Mouse (Mus musculus): ENCODE measurements around the gene Best1. TPM values are rescaled to one million over a fixed set of nuclear protein-coding genes. Genes with fewer than 3 reads are reported as not detected.

The Best1 gene
- polyA plus RNA-seq, 1 experiment from 2014 or later: 0.61 TPM

DNA sequence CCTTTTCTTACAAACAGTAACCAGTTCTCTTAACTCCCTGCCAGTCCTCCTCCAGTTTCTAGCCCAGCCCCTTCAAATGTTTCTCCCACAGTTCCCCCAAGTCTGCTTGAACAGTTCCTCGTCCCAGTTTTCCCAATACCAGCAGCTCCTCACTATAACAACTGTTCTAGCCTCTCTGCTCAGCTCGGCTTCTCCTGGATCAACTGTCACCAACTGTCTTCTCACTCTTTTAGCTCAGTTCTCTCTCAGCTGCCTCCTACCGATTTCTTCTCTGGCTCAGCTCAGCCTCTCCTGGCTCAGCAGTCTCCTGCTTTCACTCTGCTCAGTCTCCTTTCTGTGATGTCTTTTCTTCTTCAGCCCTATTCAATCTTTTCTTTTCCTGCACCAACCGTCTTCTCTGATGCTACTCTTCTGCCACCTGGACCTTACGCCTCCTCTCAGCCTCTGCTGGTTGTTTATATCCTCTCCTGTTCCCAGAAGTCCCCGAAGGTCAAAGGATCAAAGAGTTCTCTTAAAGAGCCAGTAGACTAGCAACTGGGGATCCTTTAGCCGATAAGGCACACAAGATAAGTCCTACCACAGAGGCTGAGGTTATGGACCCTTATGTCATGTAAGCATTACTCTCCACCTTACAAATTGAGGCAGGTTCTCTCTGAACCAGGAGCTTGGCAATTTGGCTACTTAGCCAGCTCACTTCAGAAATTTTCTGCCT lies 37.1 kb downstream of the Best1 start:
- 20% methylated on average over 7 of the region's 7 CpGs for WGBS

DNA sequence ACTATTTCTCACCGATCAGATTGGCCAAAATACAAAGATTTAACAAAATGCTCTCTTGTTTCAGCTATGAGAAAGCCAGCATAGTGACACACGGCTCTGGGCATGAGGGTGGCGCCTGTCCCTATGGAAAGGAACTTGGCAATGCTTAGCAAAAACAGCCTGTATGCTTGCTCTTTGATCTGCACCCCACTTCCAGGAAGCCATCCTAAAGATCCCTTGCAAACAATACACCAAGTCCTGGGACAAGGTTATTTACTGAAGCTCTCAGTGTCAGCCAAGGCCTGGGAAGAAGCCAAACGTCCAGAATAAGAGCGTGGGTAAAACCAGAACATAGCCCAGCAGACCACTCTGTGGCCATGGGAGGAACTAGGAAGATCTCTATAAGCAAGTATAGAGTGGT lies 40.7 kb downstream of the Best1 start:
- Histone ChIP-seq H3K9ac (ENCODE audit: low read depth, low read length) (no peak overlapping the region), H3K4me2 (replicated peaks; ENCODE audit: low read depth) (no peak overlapping the region), H3K4me3 (ENCODE audit: low read depth, low read length) (no peak overlapping the region), H3K4me1 (replicated peaks; ENCODE audit: control insufficient read depth, insufficient read depth, low read length) (peaks cover 8% of the 10 kb centered on the region; the same call in 1 of the 2 replicates), H3K27me3 (replicated peaks; ENCODE audit: control insufficient read depth, insufficient read depth, low read length) (no peaks in the 10 kb centered on the region), H3K36me3 (ENCODE audit: control insufficient read depth, insufficient read depth) (no peaks in the 10 kb centered on the region), H3K27ac (ENCODE audit: low read depth, low read length) (no peak overlapping the region), H3K9me3 (ENCODE audit: control insufficient read depth) (no peaks in the 10 kb centered on the region)
- ATAC-seq: no peak
- no peak for TF ChIP-seq CTCF (IDR thresholded peaks at IDR 0.05; ENCODE audit: low read depth)
- 71% methylated on average over 5 of the region's 5 CpGs for WGBS

More for the DNA sequence above, 37.1 kb downstream of the Best1 start:
- no peak for ATAC-seq
- Histone ChIP-seq H3K4me1 (replicated peaks; ENCODE audit: control insufficient read depth, insufficient read depth, low read length) (peaks cover 12% of the 10 kb centered on the region; the same call in 1 of the 2 replicates), H3K9ac (ENCODE audit: low read depth, low read length) (no peak overlapping the region), H3K27me3 (replicated peaks; ENCODE audit: control insufficient read depth, insufficient read depth, low read length) (no peaks in the 10 kb centered on the region), H3K36me3 (ENCODE audit: control insufficient read depth, insufficient read depth) (no peaks in the 10 kb centered on the region), H3K27ac (ENCODE audit: low read depth, low read length) (peak overlapping the region; percentile 66), H3K4me3 (ENCODE audit: low read depth, low read length) (no peak overlapping the region), H3K4me2 (replicated peaks; ENCODE audit: low read depth) (peak overlapping the region; percentile 18; the same call in 1 of the 2 replicates), H3K9me3 (ENCODE audit: control insufficient read depth) (no peaks in the 10 kb centered on the region)
- no peak for TF ChIP-seq CTCF (IDR thresholded peaks at IDR 0.05; ENCODE audit: low read depth)

DNA sequence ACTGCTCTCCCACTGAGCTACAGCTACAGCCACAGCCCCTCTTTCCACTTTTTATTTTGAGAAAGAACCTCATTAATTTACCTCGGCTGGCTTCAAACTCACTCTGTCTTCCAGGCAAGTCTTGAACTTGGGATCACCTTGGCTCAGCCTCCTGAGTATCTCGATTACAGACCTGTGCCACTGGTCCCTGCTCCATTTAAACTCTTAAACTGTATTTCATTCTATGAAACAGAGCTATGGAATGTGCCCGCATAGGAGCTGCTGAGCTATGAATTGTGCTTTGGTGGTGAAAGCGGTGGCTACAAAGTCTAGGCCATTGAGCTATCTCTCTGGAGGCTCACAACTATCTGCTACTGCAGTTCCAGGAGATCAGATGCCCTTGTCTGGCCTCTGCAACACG lies 43.5 kb downstream of the Best1 start:
- H3K27me3 ChIP-seq (replicated peaks; ENCODE audit: control insufficient read depth, insufficient read depth, low read length): no peaks in the 10 kb centered on the region
- H3K4me1 ChIP-seq (replicated peaks; ENCODE audit: control insufficient read depth, insufficient read depth, low read length): peaks cover 14% of the 10 kb centered on the region
- H3K9me3 ChIP-seq (ENCODE audit: control insufficient read depth): no peaks in the 10 kb centered on the region
- no peak for TF ChIP-seq CTCF (IDR thresholded peaks at IDR 0.05; ENCODE audit: low read depth)
- H3K4me3 ChIP-seq (ENCODE audit: low read depth, low read length): no peak overlapping the region
- peak; percentile 42; the same call in 1 of the 2 replicates for ATAC-seq
- H3K36me3 ChIP-seq (ENCODE audit: control insufficient read depth, insufficient read depth): no peaks in the 10 kb centered on the region
- 79% methylated on average over 5 of the region's 5 CpGs for WGBS
- H3K27ac ChIP-seq (ENCODE audit: low read depth, low read length): no peak overlapping the region
- H3K4me2 ChIP-seq (replicated peaks; ENCODE audit: low read depth): no peak overlapping the region
- H3K9ac ChIP-seq (ENCODE audit: low read depth, low read length): no peak overlapping the region

DNA sequence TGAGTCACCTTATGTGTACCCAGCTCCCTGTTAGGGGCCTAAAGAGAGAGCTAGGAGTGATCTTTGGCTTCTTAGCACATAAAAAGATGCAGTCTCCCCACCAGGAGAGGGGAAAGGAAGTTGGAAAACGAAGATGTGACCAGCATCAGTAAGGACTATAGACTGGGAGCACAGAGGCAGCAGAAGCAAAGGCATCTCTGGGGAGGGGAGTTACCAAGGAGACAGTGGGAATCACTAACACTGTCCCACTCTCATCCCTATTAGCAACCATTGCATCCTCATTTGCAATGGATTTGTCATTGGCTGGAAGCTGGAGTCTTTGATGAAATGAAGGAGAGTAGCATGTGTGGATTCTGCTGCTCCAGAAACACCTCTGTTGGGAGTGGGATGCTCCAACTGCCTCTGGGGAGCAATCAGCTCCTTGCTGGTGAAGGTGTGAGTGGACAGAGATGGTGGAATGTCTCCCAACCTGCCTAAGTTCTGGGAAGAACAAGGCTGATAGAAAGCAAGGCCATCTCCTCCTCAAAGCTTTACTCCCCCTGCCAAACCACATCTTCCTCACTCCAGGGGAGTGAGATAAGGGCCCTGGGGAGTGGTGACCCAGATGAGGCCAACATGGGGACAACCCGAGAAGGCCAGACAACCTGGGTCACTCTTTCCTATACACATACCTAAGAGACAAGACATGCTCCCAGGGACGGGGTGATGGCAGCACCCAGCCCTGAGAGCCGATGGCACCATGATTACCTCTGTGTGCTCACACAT lies 44.6 kb downstream of the Best1 start:
- Histone ChIP-seq H3K9ac (ENCODE audit: low read depth, low read length) (no peak overlapping the region), H3K27ac (ENCODE audit: low read depth, low read length) (no peak overlapping the region), H3K4me3 (ENCODE audit: low read depth, low read length) (no peak overlapping the region), H3K4me1 (replicated peaks; ENCODE audit: control insufficient read depth, insufficient read depth, low read length) (peaks cover 14% of the 10 kb centered on the region), H3K4me2 (replicated peaks; ENCODE audit: low read depth) (no peak overlapping the region), H3K36me3 (ENCODE audit: control insufficient read depth, insufficient read depth) (no peaks in the 10 kb centered on the region), H3K9me3 (ENCODE audit: control insufficient read depth) (no peaks in the 10 kb centered on the region), H3K27me3 (replicated peaks; ENCODE audit: control insufficient read depth, insufficient read depth, low read length) (no peaks in the 10 kb centered on the region)
- ATAC-seq: no peak
- WGBS: 64% methylated on average over 4 of the region's 4 CpGs
- no peak for TF ChIP-seq CTCF (IDR thresholded peaks at IDR 0.05; ENCODE audit: low read depth)

DNA sequence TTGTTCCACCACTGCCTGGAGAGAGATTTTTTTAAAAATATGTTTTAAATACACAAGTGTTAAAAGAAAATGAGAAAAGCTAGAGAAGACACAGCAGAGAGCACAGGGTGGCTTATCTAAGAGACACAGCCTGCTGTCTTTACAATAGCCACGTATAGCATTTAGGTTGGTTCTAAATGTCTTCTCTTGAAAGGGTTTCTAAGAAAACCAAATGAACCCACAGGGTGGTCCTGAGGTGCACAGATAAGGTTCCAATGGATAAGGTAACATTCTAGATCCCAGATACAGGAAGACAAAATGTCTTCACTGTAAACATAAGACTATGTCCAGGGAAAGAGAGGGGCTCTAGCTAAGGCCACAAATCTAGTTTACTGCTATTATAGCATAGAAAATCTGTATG lies 46.0 kb downstream of the Best1 start:
- H3K9ac ChIP-seq (ENCODE audit: low read depth, low read length): no peak overlapping the region
- H3K4me2 ChIP-seq (replicated peaks; ENCODE audit: low read depth): no peak overlapping the region
- H3K27ac ChIP-seq (ENCODE audit: low read depth, low read length): peak overlapping the region; percentile 90; the same call in 1 of the 2 replicates
- 74% methylated on average over 1 of the region's 1 CpGs for WGBS
- H3K27me3 ChIP-seq (replicated peaks; ENCODE audit: control insufficient read depth, insufficient read depth, low read length): no peaks in the 10 kb centered on the region
- H3K36me3 ChIP-seq (ENCODE audit: control insufficient read depth, insufficient read depth): no peaks in the 10 kb centered on the region
- H3K9me3 ChIP-seq (ENCODE audit: control insufficient read depth): no peaks in the 10 kb centered on the region
- no peak for ATAC-seq
- no peak overlapping the region for H3K4me3 ChIP-seq (ENCODE audit: low read depth, low read length)
- peaks cover 14% of the 10 kb centered on the region for H3K4me1 ChIP-seq (replicated peaks; ENCODE audit: control insufficient read depth, insufficient read depth, low read length)
- TF ChIP-seq CTCF (IDR thresholded peaks at IDR 0.05; ENCODE audit: low read depth): no peak

DNA sequence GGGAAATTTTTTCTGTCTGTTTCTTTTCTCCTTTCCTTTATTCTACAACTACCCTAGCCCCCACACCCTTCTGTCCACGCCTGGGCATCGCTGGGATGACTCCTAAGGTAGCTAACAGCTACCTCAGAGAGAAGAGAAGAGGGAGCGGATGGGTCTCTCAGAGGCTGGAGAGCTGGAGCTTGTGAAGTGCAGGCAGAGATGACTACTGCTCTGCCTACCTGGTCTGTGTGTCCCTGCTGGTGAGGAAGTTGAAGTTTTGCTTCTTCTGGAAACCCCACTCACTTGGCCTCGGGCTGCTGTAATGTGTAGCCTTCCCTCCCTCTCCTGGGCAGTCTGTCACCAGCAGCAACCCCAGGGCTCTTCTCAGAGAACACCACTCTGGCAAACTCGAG lies 46.6 kb downstream of the Best1 start:
- no peaks in the 10 kb centered on the region for H3K27me3 ChIP-seq (replicated peaks; ENCODE audit: control insufficient read depth, insufficient read depth, low read length)
- peaks cover 13% of the 10 kb centered on the region for H3K4me1 ChIP-seq (replicated peaks; ENCODE audit: control insufficient read depth, insufficient read depth, low read length)
- H3K4me2 ChIP-seq (replicated peaks; ENCODE audit: low read depth): peak overlapping the region; percentile 25
- H3K27ac ChIP-seq (ENCODE audit: low read depth, low read length): peak overlapping the region; percentile 90
- peak; percentile 62 for ATAC-seq
- peak overlapping the region; percentile 2; the same call in 1 of the 2 replicates for H3K4me3 ChIP-seq (ENCODE audit: low read depth, low read length)
- H3K9me3 ChIP-seq (ENCODE audit: control insufficient read depth): no peaks in the 10 kb centered on the region
- no peak; the same call in 1 of the 2 replicates for TF ChIP-seq CTCF (IDR thresholded peaks at IDR 0.05; ENCODE audit: low read depth)
- peak overlapping the region; percentile 27 for H3K9ac ChIP-seq (ENCODE audit: low read depth, low read length)
- 28% methylated on average over 5 of the region's 5 CpGs for WGBS
- no peaks in the 10 kb centered on the region for H3K36me3 ChIP-seq (ENCODE audit: control insufficient read depth, insufficient read depth)

Measured in intestine, postnatal 0 days (tissue).